ENCODE assay signal across 22 mouse cellular contexts in genomic region chr2:110167694-110168093, GRCm38 (mm10).
"Had no signal": no experiment of that assay in that cellular context is flagged by ENCODE, and none has a peak within 500 bp of the region (broad histone marks: within the 10 kb centered on the region; RNA-seq: fewer than 3 reads in every experiment).

No protein-coding gene starts in this region.

- H3K27me3 ChIP-seq: heart, embryonic 12.5 days; hindbrain, embryonic 12.5 days; limb, embryonic 13.5 days; limb, embryonic 15.5 days; liver, embryonic 12.5 days had no signal

- H3K4me2 ChIP-seq: heart, embryonic 12.5 days; hindbrain, embryonic 12.5 days; hindbrain, embryonic 14.5 days; limb, embryonic 13.5 days; limb, embryonic 15.5 days; liver, embryonic 12.5 days had no signal

- H3K4me3 ChIP-seq: heart, adult 2 months; heart, embryonic 10.5 days; heart, embryonic 12.5 days; hindbrain, embryonic 10.5 days; hindbrain, embryonic 12.5 days; layer of hippocampus, adult 2 months; left cerebral cortex, adult 2 months; limb, embryonic 13.5 days; limb, embryonic 15.5 days; liver, embryonic 12.5 days had no signal

- H3K27ac ChIP-seq: heart, adult 2 months; heart, embryonic 10.5 days; hindbrain, embryonic 10.5 days; hindbrain, embryonic 12.5 days; hindbrain, embryonic 14.5 days; layer of hippocampus, adult 2 months; left cerebral cortex, adult 2 months; limb, embryonic 13.5 days; limb, embryonic 15.5 days; liver, embryonic 12.5 days; liver, embryonic 14.5 days had no signal

- H3K4me1 ChIP-seq: heart, embryonic 10.5 days; heart, embryonic 12.5 days; hindbrain, embryonic 10.5 days; hindbrain, embryonic 12.5 days; limb, embryonic 13.5 days; liver, embryonic 12.5 days had no signal

- DNase-seq: gastrocnemius, postnatal 14 days; gastrocnemius, postnatal 36 days; heart, adult 2 months; heart, postnatal 10 days; heart, postnatal 4 days; kidney, adult 11 months; kidney, adult 8-10 months; kidney, postnatal 10 days; kidney, postnatal 25 days; kidney, postnatal 4 days; left cerebral cortex, postnatal 4 days had no signal

- H3K36me3 ChIP-seq: heart, embryonic 10.5 days; heart, embryonic 12.5 days; hindbrain, embryonic 10.5 days; hindbrain, embryonic 12.5 days; limb, embryonic 13.5 days; limb, embryonic 15.5 days; liver, embryonic 12.5 days had no signal
